Mouse (Mus musculus) adrenal gland, adult 18-20 months (tissue): Measurements from ENCODE around the gene Hmgb2. TPM values are rescaled to one million over a fixed set of nuclear protein-coding genes. Genes with fewer than 3 reads are reported as not detected.

Experiments used
- DNase-seq, 2 experiments: peaks; one replicate each; pipeline ENCODE4 v3.0.0; 2021 to 2022; ENCODE audit warnings: low spot score in 2 of 2
- total RNA-seq, 2 experiments: library from RNA; stranded (reverse); gene quantifications; 1 replicate in 1 of 2; 2 replicates in 1 of 2; pipeline ENCODE4 v1.2.3; 2021

The Hmgb2 gene
- total RNA-seq, 2 experiments from 2014 or later, result 5.1 to 5.3 TPM

DNA sequence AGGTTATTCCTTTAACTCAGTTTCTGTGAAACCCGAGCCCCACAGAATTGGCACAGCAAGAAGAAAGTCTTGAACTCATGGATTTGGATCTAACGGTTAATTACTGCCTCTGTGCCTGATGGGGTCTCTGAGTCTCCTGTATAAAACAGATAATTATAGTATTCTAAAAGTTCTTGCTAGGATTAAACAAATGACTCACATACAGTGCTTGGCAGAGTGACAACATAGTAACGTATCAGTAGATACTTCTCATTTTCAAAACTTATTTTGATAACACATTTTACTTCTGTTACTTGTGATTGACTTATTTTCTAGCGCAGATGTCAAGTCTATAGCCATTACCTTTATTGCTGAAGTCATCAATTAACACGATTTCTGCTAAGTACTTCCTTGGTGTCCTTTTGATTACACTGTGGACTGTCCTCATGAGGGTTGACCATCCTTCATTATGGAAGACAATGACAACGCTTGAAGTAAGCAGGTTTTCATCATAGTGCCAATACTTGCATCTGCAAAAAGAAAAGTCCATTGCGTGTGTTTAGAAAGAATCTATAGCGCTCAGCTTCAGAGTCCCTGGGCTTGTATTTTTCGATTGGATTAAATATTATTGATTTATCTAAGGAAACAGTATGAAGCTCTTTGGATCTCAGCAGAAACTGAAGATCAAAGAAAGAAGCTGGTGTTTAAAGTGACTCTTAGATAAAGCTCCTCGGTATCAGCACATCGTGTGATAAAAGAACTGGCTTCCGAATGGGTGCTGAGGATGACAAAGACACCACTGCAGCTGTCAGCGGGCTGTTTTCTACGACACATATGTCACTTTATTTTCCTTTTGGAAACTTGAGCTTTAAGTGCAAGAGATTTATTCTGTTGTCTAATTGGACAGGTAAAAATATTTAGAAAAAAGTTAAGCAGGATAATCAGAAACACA lies 40.7 kb downstream of the Hmgb2 start:
- DNase-seq, result no peak

DNA sequence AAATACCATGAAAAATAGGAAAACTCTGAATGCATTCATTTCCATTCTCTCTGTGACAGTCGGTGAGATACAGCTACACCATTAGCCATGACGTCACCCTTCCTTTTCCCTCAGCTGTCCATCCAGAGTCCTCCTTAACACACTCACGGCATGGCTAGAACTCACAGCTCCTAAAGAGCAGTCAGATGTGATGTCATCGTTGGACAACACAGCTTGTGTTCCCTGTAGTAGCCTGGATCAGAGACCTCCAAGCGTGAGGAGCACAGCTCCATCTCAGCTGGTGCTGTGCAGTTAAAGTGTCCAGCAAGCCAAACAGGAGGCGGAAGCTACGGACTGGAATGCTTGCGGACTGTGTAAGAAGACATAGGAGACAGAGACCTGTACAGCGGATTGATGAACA lies 49.2 kb downstream of the Hmgb2 start:
- no peak for DNase-seq

DNA sequence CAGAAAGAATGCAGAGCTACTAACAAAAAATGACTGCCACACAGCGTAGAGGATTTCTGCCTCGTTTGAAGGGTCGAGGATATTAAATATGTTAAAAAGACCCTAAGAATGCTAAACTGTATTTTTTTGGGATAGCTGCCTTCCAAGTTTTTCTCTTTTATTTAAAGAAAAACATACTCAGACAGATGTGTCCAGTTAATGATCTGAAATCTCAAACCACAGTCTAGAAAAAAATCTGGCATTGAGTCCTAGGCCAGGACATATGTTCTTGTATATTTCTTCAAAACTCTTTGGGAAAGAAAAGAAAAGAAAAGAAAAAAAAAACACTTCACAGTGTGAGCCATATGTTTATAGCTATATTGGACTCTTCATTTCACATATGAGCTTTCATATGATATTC lies 51.0 kb downstream of the Hmgb2 start:
- DNase-seq, result no peak

DNA sequence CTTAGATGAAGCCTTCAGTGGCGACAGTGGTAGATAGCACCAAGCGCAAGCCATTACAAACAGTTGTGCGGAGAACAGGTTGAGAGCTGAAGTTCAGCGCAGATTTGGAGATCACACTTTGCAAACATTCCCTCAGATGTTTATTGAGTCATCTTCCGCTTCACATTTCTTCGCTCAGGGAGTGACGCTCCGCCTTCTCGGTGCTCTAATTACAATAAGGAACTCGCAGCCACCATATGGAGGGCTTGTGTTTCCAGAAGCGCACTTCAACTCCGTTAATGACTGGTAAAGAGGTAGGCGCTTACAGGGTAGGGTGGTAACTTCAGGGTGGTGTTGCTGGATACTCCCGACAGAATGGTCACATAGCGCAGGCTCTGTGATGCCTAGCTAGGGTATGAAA lies 52.0 kb downstream of the Hmgb2 start:
- no peak for DNase-seq

DNA sequence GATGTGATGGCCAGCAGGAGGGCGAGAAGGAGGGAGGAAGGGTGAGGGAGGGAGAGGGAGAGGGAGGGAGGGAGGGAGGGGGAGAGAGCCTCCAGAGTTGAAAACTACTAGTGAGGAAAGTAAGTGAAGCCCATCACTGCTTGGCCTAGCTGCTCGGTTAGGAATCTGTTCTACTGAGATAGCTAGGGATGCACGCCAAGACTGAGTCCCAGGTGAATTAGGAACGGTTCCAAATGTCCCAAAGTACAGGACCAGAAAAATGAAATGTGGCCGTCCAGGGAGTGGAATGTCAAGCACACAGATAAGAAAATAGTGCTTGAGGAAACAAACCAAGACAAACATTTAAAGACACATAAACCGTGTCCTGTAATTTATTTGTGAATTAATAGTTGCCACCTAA lies 53.3 kb downstream of the Hmgb2 start:
- DNase-seq, result no peak

Other genes starting within 250 kb of the Hmgb2 start
- 10 to 100 TPM; 33.9 to 39.7 TPM for gene Hand2, start 190.9 kb upstream of the Hmgb2 start, total RNA-seq
- gene Scrg1, start 56.0 kb upstream of the Hmgb2 start, total RNA-seq, result under 1 TPM in 1 of 2 experiments, not detected in 1; 0.46 TPM
- gene Sap30, start 24.0 kb upstream of the Hmgb2 start, total RNA-seq, result 10 to 100 TPM; 11.9 to 14.4 TPM
- gene Galnt7, start 141.1 kb downstream of the Hmgb2 start, total RNA-seq, result 10 to 100 TPM in 1 of 2 experiments, 1 to 10 TPM in 1; 5.0 to 10.3 TPM